Mouse (Mus musculus) megakaryocyte progenitor cell, adult 5-6 weeks (primary cell): Measurements from ENCODE around the gene Odf3l2. TPM values are rescaled to one million over a fixed set of nuclear protein-coding genes. Genes with fewer than 3 reads are reported as not detected.

Experiments used
- ATAC-seq: replicated peaks from 2 replicates; pipeline ENCODE4 v1.8.0; 2016; ENCODE audit warnings: mild to moderate bottlenecking, moderate TSS enrichment, inconsistent platforms; ENCODE audit not compliant: poor library complexity
- total RNA-seq, 2 experiments: library from RNA; stranded (forward) in 1 of 2; stranded (reverse) in 1 of 2; fragments of 157-497, 149-512 nt in 1 of 2; fragments of 200-1000 nt in 1 of 2; gene quantifications; 2 replicates each; pipeline versions ENCODE4 v1.2.3 to v1.2.4; 2015 to 2017

The Odf3l2 gene
- total RNA-seq (2015) (not detected in 2 replicates), total RNA-seq (2017) (not detected in 2 replicates)

DNA sequence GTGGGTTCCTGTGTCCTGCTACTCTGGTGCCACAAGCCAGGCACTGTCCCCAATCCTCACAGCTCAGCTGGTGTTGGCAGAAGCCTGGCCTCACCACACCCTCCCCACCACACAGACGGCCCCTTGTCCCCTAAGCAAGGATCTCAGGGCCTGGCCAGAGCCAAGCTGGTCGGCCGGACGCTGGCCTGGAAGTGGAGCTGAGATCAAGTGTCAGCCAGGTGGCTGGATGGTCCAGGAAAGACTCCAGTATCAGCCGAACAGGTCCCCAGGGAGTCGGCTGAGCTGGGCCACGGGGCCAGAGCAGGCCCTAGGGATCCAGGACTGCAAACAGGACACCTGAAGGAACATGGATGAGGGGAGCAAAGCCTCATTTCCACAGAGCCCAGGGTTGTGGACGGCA lies at the start of gene Odf3l2:
Gene Odf3l2, minus strand, starts transcription at position 28 of the 400 bp plus-strand sequence.
- ATAC-seq: no peak

DNA sequence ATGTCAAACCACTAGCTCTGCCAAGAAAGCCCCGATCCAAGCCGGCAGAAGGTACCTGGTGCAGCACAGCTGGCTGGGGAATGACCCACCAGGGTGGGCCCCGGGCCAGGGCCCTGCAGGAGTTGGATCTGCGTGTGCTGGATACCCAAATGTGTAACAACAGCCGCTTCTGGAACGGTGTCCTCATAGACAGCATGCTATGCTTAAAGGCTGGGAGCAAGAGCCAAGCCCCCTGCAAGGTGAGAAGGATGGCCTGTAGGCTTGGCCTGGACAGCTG lies 48.8 kb upstream of the Odf3l2 start:
- ATAC-seq: no peak

- no peak for ATAC-seq
These were observed 48.2 kb upstream of the Odf3l2 start for GRCm38 (mm10) chr10:79693580-79694378.

GRCm38 (mm10) chr10:79691986-79692548 lies 46.5 kb upstream of the Odf3l2 start:
- ATAC-seq: 0 out of 2 replicates have a peak, but pooled peaks have one; percentile 11

DNA sequence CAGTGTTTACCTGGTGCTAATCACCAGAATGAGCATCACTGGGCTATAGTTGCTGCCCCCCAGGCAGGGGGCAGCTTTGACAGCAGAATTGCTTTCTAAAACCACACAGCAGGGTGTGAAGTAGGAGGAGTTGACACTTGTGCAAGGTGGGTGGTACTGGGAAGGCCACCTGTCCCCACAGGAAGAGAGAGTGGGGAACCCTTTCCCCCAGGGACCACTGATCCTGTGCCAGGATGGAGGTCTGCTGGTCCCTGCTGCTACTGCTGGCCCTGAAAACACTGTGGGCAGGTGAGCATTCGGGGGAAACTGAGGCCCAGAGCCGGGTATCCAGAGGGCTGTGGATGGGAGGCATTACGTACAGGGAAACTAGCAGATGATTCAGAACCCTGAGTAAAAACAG lies 43.6 kb upstream of the Odf3l2 start:
- no peak for ATAC-seq

- ATAC-seq: no peak
These were observed 43.2 kb upstream of the Odf3l2 start, which contains the start of gene Gzmm for GRCm38 (mm10) chr10:79688720-79689119. Gzmm (plus strand) TSS chr10:79689020.

GRCm38 (mm10) chr10:79687513-79687912 lies 42.0 kb upstream of the Odf3l2 start:
- ATAC-seq: no peak

GRCm38 (mm10) chr10:79686691-79687090 lies 41.2 kb upstream of the Odf3l2 start:
- no peak for ATAC-seq

DNA sequence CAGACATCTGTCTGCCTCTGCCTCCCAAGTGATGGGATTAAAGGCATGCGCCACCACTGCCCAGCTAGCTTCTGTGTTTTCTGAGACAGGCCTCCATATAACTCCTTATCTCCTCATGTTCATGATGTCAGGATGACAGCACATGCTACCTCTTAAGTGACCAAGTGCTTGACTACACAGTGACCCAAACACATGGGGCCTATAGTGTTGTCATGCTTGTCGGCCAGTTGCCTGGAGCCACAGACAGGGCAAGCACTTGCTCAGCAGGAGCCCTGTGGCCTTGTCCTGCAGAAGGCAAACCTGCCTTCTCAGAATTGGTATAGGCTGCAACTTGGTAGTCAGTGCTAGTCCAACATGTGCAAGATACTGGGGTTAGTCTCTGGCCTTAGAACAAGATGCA lies 40.7 kb upstream of the Odf3l2 start:
- no peak for ATAC-seq

- no peak for ATAC-seq
These were observed 39.4 kb upstream of the Odf3l2 start for GRCm38 (mm10) chr10:79684770-79685600.

GRCm38 (mm10) chr10:79683726-79684640 lies 38.4 kb upstream of the Odf3l2 start:
- no peak for ATAC-seq

- ATAC-seq: peak; percentile 30
These were observed 37.5 kb upstream of the Odf3l2 start for GRCm38 (mm10) chr10:79682916-79683582.

GRCm38 (mm10) chr10:79682551-79682915 lies 37.0 kb upstream of the Odf3l2 start:
- no peak for ATAC-seq

DNA sequence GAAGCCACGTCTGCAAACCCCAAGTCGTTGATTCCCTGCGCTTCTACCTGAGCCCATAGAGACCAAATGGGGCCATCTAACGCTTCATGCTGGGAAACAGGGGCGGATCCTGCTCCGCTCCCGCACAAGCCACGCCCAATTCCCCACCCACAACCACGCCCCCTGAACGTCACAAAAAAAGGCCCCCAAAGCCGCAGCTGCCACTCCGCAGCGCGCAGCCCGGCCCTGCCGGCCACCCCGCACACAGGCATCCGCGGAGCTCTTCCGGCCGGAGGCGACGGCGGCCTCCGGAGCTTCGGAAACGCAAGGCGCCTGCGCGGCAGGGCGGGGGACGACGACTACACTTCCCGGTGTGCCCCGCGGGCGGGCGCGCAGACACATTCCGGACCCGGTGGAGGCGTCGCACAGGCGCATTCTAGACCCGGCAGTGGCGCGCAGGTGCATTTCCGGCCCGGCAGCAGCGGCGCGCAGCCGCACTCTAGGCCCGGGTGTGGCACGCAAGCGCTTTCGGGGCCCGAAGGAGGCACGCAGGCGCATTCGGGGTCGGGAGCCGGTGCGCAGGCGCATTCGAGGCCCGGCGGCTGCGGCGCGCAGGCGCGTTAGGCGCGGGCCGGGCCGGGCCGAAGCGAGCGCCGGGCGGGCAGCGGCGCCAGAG lies 36.2 kb upstream of the Odf3l2 start, which contains the start of gene Cdc34:
Gene Cdc34, plus strand, starts transcription at position 605 of the 655 bp plus-strand sequence.
- ATAC-seq: peak; percentile 82

- ATAC-seq: 0 out of 2 replicates have a peak, but pooled peaks have one; percentile 0
These were observed 35.3 kb upstream of the Odf3l2 start for GRCm38 (mm10) chr10:79680606-79681495.

DNA sequence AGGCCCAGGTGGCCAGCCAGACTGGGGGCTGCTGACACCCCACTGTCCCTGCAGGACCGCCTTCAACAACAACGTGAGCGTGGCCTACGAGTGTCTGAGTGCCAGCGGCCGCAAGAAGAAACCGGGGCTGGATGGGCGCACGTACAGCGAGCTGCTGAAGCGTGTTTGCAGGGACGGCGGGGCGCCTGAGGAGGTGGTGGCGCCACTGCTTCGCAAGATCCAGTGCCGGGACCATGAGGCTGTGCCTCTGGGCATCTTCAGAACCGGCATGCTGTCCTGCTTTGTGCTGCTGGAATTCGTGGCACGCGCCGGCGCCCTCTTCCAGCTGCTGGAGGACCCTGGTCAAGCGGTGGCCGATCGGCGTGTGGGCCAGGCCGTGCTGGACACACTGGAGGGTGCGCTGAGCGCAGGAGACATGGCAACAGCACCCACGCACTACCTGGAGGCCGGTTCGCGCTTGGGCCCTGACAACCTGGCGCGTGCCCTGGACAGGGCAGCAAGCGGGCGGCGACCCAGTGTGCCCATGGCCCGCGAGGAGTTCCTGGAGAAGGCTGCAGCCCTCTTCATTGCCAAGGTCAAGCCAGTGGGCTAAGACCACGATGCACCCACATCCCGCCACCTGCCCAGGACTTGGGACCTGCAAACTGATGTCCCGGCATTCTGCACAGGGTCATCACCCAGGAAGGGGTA lies 30.0 kb upstream of the Odf3l2 start:
- no peak for ATAC-seq

DNA sequence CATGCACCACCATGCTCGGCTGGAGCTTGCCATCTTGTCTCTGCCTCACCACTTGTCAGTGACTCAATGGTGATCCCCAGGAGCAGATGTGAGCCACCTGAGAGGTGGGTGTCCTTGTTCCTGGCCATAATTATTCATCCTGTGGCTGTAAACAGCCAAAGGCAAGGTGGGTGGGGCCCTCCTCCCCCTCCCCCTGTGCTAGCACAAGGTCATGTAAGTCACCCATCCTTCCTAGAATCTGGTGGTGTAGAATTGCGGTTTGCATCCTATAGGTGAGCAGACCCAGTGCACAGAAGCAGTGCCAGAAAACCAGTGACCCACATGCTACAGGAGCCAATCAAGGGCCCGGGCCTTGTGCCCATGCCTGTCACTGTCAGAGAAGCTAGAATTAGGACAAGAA lies 27.5 kb upstream of the Odf3l2 start:
- no peak for ATAC-seq

DNA sequence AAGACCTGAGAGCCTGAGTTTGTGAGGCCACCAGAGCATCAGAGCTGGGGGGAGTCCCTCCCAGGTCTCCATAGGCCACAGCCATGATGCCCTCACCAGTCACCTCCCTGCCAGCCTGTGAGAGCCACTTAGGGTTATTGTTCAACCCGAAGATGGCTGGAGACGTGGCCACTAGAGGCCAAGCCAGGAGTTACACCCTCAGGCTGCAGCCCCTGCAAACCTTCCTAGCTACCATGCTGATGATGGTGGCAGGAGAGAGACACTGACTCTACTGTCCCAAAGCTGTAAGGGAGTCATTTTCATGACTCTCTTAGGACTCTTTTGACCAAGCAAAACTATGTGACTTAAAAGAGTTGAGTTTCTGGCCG lies 26.5 kb upstream of the Odf3l2 start:
- no peak for ATAC-seq
